Mouse (Mus musculus): Measurements from ENCODE around the gene Prickle2.

Gene Prickle2

GRCm38 (mm10) chr6:92575227-92575626, 130.7 kb downstream of the Prickle2 start:
- no peak for DNase-seq

- DNase-seq = no peak
These were observed 133.8 kb downstream of the Prickle2 start for GRCm38 (mm10) chr6:92572139-92572538.

- no peak for DNase-seq
These were observed 135.9 kb downstream of the Prickle2 start for GRCm38 (mm10) chr6:92570090-92570489.

DNA sequence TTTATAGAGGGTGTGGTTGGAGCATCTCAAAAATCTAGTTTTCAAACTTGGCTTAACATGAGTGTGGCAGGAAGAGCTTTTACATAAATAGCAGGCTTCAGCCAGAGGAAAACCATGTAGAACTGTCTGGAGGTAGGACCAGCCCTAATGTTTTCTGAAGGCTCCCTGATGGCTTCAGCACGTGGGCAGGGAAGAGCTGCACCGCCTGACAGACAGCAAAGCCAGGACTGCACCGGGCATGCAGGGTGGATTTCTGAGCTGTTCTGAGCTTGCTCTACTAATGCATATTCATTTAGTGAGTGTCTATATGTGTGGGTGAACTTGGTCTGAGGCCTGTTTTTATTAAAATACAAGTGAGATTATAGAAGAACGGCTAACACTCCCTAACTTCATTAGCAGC, 136.7 kb downstream of the Prickle2 start:
- no peak for DNase-seq

GRCm38 (mm10) chr6:92559261-92559660, 146.7 kb downstream of the Prickle2 start:
- DNase-seq = no peak

GRCm38 (mm10) chr6:92555675-92556074, 150.3 kb downstream of the Prickle2 start:
- no peak for DNase-seq

DNA sequence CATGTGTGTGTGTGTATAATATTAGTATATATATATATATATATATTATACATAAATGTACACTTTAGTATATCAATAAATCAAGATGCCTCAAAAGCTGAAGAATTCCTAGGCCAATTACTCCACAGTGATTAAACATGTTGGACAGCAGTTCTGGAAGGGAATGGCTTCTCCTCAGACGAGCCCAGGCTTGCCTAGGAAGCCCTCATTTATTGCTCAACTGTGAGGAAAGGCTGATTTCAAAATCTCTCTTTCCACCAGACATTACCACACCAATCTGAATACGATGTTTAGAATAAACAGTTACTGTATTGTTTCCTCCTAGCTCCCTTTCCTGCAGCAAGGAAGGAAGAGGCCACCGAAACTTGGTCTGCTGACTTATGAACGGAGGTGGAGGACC, 152.9 kb downstream of the Prickle2 start:
- no peak for DNase-seq

- no peak for DNase-seq
These were observed 156.7 kb downstream of the Prickle2 start for GRCm38 (mm10) chr6:92549246-92549645.

DNA sequence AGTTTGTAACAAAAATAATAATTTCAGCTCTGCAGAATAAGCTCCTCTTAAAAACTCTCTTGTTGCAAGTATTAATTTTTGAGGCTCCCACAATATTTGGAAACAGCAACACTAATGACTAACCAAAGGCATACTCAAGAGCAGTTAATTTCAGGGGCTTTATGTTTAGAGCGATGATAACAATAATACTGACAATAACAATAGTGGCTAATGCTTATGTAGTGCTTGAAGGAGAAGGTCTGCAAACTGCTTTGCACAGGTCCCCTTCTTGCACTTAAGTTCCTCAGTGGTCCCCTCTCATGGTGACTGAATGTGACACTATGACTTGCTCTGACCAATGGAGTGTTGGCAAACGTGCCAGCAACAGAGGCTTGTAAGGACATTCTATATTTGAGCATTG, 160.8 kb downstream of the Prickle2 start:
- no peak for DNase-seq

GRCm38 (mm10) chr6:92543825-92544224, 162.1 kb downstream of the Prickle2 start:
- DNase-seq = no peak

DNA sequence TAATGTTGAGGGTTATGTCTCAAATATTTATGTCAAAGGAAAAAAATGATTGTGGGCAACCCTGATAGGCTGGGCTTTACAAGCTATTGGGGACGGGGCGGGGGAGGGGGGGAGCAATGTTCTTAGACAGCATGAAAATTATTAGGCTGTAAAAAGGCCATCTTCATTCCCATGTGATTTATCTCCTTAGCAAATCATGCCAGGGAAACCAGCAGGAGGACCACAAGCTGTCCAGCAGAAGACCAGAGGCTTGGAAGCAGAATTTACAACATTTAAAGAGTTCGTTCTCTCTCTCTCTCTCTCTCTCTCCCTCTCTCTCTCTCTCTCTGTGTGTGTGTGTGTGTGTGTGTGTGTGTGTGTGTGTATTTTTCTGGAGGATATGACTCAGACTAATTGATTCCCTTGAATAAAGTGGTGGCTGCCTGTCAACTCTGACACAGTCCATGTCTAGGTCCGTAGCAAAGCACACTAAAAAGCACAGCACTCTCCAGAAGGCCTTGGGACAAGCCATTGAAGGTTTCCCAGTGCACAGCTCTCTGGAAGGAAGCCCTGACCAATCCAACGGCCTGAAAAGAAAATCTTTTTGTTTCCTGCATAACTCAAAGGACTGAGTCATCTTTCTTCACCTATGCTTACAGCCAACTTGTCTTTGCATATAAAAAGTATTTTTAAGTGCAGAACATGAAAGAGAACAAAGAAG, 163.4 kb downstream of the Prickle2 start:
- peak; percentile 29 to 46 for DNase-seq

DNA sequence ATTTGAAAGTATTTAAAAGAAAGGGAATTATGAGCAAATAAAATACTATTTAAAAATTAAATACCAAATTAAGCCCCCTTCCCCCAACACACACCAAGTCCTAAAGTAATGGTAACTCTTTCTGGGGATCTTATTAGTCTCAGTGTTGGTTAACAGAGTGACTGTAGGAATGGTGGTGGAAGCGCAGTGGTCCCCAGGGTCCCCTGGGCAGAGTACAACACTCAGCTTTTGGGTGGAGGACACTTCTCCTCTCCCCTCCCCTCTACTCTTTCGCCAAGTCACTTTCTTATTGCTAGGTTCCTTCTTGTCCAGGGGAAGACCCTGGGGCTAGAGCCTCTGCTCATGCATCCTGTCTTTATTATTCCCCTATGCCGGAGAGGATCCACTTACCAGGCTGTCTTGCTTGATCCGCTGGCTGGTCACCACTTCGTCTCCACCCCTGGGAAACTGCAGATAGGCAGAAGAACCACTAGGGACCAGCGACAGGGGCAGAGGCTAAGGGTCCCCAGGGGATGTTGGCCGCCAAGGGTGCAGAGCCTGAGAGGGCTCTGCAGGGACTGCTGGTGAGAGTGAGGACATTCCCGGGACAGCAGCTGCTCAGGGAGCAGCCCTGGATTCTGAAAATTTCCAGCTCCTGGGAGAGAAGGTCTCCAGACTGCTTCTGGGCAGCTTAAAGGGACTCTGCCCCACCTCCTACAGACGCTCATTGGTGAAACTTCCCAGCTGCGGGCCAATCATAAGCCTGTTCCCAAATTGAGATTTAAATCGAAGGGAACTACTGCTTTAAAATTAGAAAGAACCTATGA, 171.5 kb downstream of the Prickle2 start:
- peak; percentile 66 to 76 for DNase-seq

GRCm38 (mm10) chr6:92533306-92534063, 172.5 kb downstream of the Prickle2 start:
- DNase-seq = no peak

DNA sequence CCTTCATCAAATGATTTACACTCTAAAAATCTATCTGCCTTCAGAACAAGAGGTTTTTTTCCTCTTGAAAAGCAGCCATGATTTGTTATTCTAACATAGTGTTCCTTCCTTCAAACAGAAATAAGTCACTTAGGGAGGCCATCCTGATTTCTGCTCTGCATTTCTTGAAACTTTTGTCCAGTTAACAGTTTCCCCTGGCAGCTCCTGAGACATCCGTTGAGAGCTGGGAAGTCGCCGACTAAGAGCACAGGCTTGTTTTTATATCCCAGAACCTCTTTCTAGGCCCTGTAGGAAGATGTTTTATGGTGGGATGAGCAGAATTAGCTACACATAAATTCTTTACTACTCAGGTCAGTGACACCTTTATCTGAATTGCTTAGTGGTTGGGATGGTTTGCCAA, 173.1 kb downstream of the Prickle2 start:
- DNase-seq = no peak

- peak in 1 of 2 experiments; percentile 17 for DNase-seq
These were observed 173.6 kb downstream of the Prickle2 start for GRCm38 (mm10) chr6:92532331-92532730.

DNA sequence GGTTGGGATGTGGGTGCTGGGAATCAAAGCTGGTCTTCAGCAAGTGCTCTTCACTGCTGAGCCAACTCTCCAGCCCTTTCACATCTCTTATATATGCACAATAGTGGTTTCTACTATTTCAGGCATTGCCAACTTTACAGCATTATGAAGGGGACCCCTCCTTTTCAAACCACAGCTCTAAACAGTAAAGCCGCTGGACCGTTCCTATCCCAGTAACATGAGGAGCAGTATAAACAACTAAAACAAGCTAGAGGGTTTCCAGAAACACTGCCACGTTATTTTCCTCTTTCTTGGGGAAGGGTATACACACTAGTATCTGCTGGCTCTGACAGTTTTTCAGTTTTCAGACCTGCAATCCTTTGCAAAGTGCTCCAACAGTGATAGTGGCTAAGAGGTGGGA, 179.7 kb downstream of the Prickle2 start:
- DNase-seq = no peak

DNA sequence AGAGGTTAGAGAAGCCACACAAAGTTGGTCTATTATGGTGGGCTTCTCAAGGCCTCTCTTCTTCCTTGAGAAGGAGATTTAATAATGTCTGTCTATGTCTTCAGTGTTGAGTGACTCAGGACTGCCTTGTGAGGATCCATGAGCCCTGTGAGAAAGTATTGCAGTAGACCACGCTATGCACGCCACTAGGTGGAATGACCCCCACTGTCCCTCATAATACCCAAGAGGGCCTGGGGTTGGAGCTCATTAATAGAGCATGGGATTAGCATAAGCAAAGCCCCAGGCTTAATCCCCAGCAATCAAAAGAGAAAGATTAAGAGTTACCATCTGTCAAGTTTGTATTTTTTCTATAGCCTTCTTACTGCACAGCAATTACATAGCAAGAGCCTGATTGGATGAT, 180.3 kb downstream of the Prickle2 start:
- no peak for DNase-seq

DNA sequence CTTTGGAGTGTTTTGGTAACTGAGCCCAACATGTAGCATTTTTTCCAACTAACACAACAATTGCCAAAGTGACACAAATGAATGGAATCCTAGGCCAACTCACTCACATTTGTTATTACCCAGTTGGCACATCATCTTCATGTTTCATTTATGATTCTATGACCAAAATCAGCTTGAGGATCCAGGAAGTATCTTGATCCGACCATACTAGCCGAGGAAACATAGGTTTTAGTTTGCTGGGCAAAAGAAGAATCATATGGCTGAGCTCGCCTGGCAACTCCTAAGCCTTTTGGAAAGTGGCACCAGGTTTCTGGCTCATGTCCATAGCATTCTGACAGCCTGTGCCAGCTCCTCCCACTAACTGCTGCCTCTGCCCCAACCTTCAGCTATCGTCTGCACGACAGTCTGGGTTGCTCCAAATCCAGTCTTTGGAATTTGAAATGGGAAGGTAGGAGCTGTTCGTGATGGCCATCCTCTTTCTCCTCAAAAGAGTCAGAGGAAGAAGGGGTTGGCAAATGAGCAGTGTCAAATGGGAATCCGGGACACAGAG, 184.4 kb downstream of the Prickle2 start:
- peak in 1 of 2 experiments; percentile 15 for DNase-seq

DNA sequence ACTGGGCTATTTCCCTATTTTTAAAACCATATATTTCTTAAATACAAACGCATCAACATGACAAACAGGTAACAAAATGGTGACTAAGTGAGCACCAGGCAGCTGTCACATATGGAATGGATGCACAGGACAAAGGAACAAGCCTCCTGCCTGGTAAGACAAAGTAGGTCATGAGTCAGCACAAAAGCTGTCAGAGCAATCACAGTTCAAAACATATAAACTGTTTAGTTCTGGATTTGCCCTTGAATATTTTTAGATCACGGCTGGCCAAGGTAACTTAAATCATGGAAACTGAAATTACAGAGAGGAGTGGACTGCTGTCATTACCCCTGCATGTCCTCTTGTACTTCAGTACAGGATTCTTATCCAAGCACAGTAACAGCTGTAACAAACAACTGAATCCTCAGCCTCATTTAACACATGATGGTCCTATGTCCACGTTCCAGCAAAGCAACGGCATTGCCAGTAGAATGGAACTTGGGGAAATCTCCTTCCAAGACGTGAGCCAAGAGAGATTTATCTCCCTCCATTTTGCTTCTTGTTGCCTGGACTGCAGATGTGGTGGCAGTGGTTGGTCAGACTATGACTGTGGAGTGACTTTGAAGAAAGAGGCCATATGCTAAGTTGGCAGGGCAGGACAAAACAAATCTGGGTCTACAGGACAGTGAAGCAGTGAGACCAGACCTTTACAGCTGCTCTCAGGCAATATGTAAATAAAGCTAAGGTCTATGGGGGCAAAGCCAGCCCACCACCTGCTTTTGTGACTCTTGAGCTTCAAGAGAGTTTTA, 185.7 kb downstream of the Prickle2 start:
- no peak for DNase-seq

DNA sequence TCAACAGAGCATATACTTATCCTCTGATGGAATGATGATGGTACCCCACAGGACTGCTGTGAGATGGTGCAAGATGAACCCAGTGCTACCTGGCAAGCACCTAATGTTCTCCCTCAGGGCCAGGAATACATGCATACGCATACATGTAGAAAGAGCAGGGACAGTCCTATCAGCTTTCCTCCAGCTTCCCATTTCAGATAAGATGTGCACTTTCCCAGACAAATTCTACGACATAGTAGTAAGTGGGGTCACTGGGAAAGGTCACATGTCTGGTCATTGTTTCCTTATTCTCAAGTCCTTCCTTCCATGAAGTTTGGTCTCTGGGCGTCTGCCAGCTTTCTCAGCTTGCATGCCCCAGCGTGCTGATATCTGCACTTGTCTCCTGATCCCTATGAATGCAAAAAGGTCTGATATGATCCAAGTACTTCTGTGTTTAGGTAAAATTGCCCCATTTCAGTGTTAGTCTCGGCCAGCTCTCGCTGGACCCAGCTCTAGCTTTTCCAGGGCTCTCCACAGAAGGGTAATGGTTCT, 187.5 kb downstream of the Prickle2 start:
- DNase-seq = peak in 1 of 2 experiments; percentile 27

DNA sequence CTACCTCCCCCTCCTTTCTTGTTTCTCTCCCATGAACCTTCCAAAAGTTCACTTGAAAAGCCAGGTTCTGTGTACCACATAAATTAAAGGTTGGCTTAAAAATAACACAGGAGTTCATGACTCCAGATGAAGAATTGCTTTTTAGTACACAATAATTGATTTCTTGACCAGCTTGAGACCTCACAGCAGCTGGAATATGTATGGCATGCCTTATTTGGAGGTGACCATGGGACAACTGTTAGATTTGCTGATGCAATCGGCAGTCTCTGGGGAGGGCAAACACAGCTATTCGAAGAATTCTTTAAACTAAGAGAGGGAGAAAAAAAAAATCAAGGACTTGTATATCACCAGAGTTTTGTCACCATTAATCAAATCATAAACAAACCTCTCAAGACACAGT, 189.0 kb downstream of the Prickle2 start:
- DNase-seq = peak; percentile 56 to 63

GRCm38 (mm10) chr6:92512001-92512400, 194.0 kb downstream of the Prickle2 start:
- no peak for DNase-seq

Data from kidney, postnatal 4 days (tissue).